Mouse (Mus musculus) hindbrain, embryonic 14.5 days (tissue): ENCODE results near the gene Mief1. TPM values are rescaled to one million over a fixed set of nuclear protein-coding genes. Genes with fewer than 3 reads are reported as not detected.

ENCODE experiments used
- ATAC-seq: fragments of 200-750 bp; cut with Nextera tagmentation; 2 replicates; pipeline ENCODE4 v1.8.0; 2017; ENCODE audit warnings: moderate number of reproducible peaks, mild to moderate bottlenecking, moderate TSS enrichment, moderate library complexity; ENCODE audit not compliant: low FRiP score
- DNase-seq: peaks from one replicate; pipeline ENCODE4 v3.0.0-alpha.2; 2015; ENCODE audit warnings: low spot score
- H3K27ac ChIP-seq: fragments of 300-500 bp; sonication (generic); 2 replicates; pipeline ENCODE4 v1.5.1; 2014; ENCODE audit warnings: mild to moderate bottlenecking, moderate library complexity
- H3K27me3 ChIP-seq: fragments of 300-500 bp; sonication (generic); 2 replicates; pipeline ENCODE4 v1.6.1; 2014; ENCODE audit warnings: mild to moderate bottlenecking, low read length, mixed read lengths; ENCODE audit not compliant: control insufficient read depth, insufficient read depth
- H3K36me3 ChIP-seq: fragments of 300-500 bp; sonication (generic); replicated peaks from 2 replicates; pipeline ENCODE4 v1.6.1; 2014; ENCODE audit not compliant: control insufficient read depth, insufficient read depth
- H3K4me1 ChIP-seq: fragments of 300-500 bp; sonication (generic); replicated peaks from 2 replicates; pipeline ENCODE4 v1.6.1; 2014; ENCODE audit warnings: antibody characterized with exemption, low read length, mixed read lengths; ENCODE audit not compliant: control insufficient read depth, insufficient read depth
- H3K4me2 ChIP-seq: fragments of 300-500 bp; sonication (generic); replicated peaks from 2 replicates; pipeline ENCODE4 v1.6.1; 2014; ENCODE audit warnings: mild to moderate bottlenecking, moderate library complexity
- H3K4me3 ChIP-seq: fragments of 300-500 bp; sonication (generic); replicated peaks from 2 replicates; pipeline ENCODE4 v1.5.1; 2014; ENCODE audit warnings: mild to moderate bottlenecking, low read length
- H3K9ac ChIP-seq: fragments of 300-500 bp; sonication (generic); 2 replicates; pipeline ENCODE4 v1.6.1; 2014
- H3K9me3 ChIP-seq: fragments of 300-500 bp; sonication (generic); 2 replicates; pipeline ENCODE4 v1.6.1; 2016; ENCODE audit warnings: low read length; ENCODE audit not compliant: control insufficient read depth
- WGBS: fragments of 180-500 bp; shearing (Covaris S2); extraction: QIAGEN DNeasy Blood & Tissue Kit; methylation state at CpG from one replicate; pipeline ENCODE4 v1.1.7; 2014; 5-methylcytosine and 5-hydroxymethylcytosine counted together
- polyA plus RNA-seq: library from polyadenylated mRNA; unstranded; fragments of >200 nt; fragmentation: Nextera tagmentation; extraction: Ambion mirVana; gene quantifications from 2 replicates; pipeline ENCODE4 v1.2.1, GENCODE M21; 2014

Gene Mief1
- polyA plus RNA-seq, 1 experiment from 2014 or later: 38.6 TPM

- no peaks in the 10 kb centered on the region for H3K27me3 ChIP-seq
- H3K4me2 ChIP-seq: peak overlapping the region; percentile 94
- H3K27ac ChIP-seq: no peak overlapping the region
- DNase-seq (no peak), ATAC-seq (no peak)
- no peaks in the 10 kb centered on the region for H3K9me3 ChIP-seq
- WGBS: 33% methylated on average over 4 of the region's 4 CpGs
- H3K9ac ChIP-seq: no peak overlapping the region; the same call in 1 of the 2 replicates
- peaks cover 47% of the 10 kb centered on the region for H3K36me3 ChIP-seq
- H3K4me3 ChIP-seq: peak overlapping the region; percentile 97
- peaks cover 27% of the 10 kb centered on the region for H3K4me1 ChIP-seq
Observed at GRCm38 (mm10) chr15:80257602-80258239, 23.9 kb downstream of the Mief1 start.

- 76% methylated on average over 11 of the region's 11 CpGs for WGBS
Observed at GRCm38 (mm10) chr15:80258240-80259170, 24.7 kb downstream of the Mief1 start.

GRCm38 (mm10) chr15:80259406-80260045 is 25.7 kb downstream of the Mief1 start:
- no peak overlapping the region for H3K9ac ChIP-seq
- no peak overlapping the region for H3K4me2 ChIP-seq
- WGBS: 70% methylated on average over 8 of the region's 8 CpGs
- H3K4me1 ChIP-seq: peaks cover 27% of the 10 kb centered on the region
- H3K27ac ChIP-seq: no peak overlapping the region
- H3K4me3 ChIP-seq: no peak overlapping the region
- no peaks in the 10 kb centered on the region for H3K9me3 ChIP-seq
- no peaks in the 10 kb centered on the region for H3K27me3 ChIP-seq
- DNase-seq (no peak), ATAC-seq (no peak)
- H3K36me3 ChIP-seq: peaks cover 41% of the 10 kb centered on the region

More at GRCm38 (mm10) chr15:80258240-80259170, 24.7 kb downstream of the Mief1 start:
- no peak for ATAC-seq
- Histone ChIP-seq H3K4me2 (no peak overlapping the region), H3K4me1 (peaks cover 34% of the 10 kb centered on the region), H3K36me3 (peaks cover 41% of the 10 kb centered on the region), H3K4me3 (no peak overlapping the region), H3K9ac (0 out of 2 replicates have a peak overlapping the region, but pooled peaks have one; percentile 25), H3K27ac (no peak overlapping the region), H3K27me3 (no peaks in the 10 kb centered on the region), H3K9me3 (no peaks in the 10 kb centered on the region)
- no peak for DNase-seq

GRCm38 (mm10) chr15:80260677-80261076 is 26.9 kb downstream of the Mief1 start:
- Histone ChIP-seq H3K4me3 (no peak overlapping the region), H3K27me3 (no peaks in the 10 kb centered on the region), H3K9ac (no peak overlapping the region), H3K4me1 (peaks cover 28% of the 10 kb centered on the region), H3K27ac (no peak overlapping the region), H3K9me3 (no peaks in the 10 kb centered on the region), H3K36me3 (peaks cover 41% of the 10 kb centered on the region), H3K4me2 (no peak overlapping the region)
- DNase-seq (peak; percentile 88), ATAC-seq (no peak)
- WGBS: 15% methylated on average over 3 of the region's 3 CpGs

GRCm38 (mm10) chr15:80261100-80261499 is 27.3 kb downstream of the Mief1 start:
- Histone ChIP-seq H3K36me3 (peaks cover 41% of the 10 kb centered on the region), H3K27ac (no peak overlapping the region), H3K27me3 (no peaks in the 10 kb centered on the region), H3K4me3 (no peak overlapping the region), H3K4me1 (peaks cover 28% of the 10 kb centered on the region), H3K4me2 (no peak overlapping the region), H3K9me3 (no peaks in the 10 kb centered on the region), H3K9ac (no peak overlapping the region)
- DNase-seq (no peak), ATAC-seq (no peak)
- 88% methylated on average over 7 of the region's 7 CpGs for WGBS

- DNase-seq: peak; percentile 92
- no peaks in the 10 kb centered on the region for H3K9me3 ChIP-seq
- peak within 1 kb of the TSS; percentile 82 for H3K4me3 ChIP-seq
- H3K36me3 ChIP-seq: peaks cover 13% of the 10 kb centered on the region
- peak; percentile 87 for ATAC-seq
- peak within 1 kb of the TSS; percentile 21; the same call in 1 of the 2 replicates for H3K27ac ChIP-seq
- H3K9ac ChIP-seq: peak within 1 kb of the TSS; percentile 72
- H3K4me1 ChIP-seq: peaks cover 11% of the 10 kb centered on the region; the same call in 1 of the 2 replicates
- WGBS: 1% methylated on average over 66 of the region's 66 CpGs
- H3K4me2 ChIP-seq: peak within 1 kb of the TSS; percentile 74
- no peaks in the 10 kb centered on the region for H3K27me3 ChIP-seq
Observed at GRCm38 (mm10) chr15:80263610-80264575, 30.1 kb downstream of the Mief1 start, which contains the start of gene Rps19bp1. Gene Rps19bp1 (minus strand): TSS chr15:80264315.

GRCm38 (mm10) chr15:80266281-80266680 is 32.5 kb downstream of the Mief1 start:
- peak; percentile 50; the same call in 1 of the 2 replicates for ATAC-seq
- DNase-seq: peak; percentile 89
- Histone ChIP-seq H3K27ac (no peak overlapping the region), H3K9me3 (no peaks in the 10 kb centered on the region), H3K4me3 (no peak overlapping the region), H3K27me3 (no peaks in the 10 kb centered on the region), H3K4me2 (no peak overlapping the region), H3K9ac (no peak overlapping the region), H3K36me3 (no peaks in the 10 kb centered on the region), H3K4me1 (peaks cover 11% of the 10 kb centered on the region; the same call in 1 of the 2 replicates)
- WGBS: 0% methylated on average over 2 of the region's 2 CpGs

- DNase-seq: peak; percentile 39
- Histone ChIP-seq H3K4me2 (no peak overlapping the region), H3K9me3 (no peaks in the 10 kb centered on the region), H3K27ac (no peak overlapping the region), H3K36me3 (no peaks in the 10 kb centered on the region), H3K27me3 (no peaks in the 10 kb centered on the region), H3K4me3 (no peak overlapping the region), H3K9ac (no peak overlapping the region), H3K4me1 (0 out of 2 replicates have a peak, but pooled peaks cover 6% of the 10 kb centered on the region)
- ATAC-seq: no peak; the same call in 1 of the 2 replicates
- WGBS: 54% methylated on average over 3 of the region's 3 CpGs
Observed at GRCm38 (mm10) chr15:80271858-80272396, 38.1 kb downstream of the Mief1 start.
